ENCODE assay signal across 13 mouse cellular contexts in genomic region chrX:162554513-162554912, GRCm38 (mm10).
DNase-seq lines count a peak whose midpoint lies in the region; ATAC-seq and TF ChIP-seq lines count a peak whose summit lies in the region.
"Had no signal": no experiment of that assay in that cellular context is flagged by ENCODE, and none has a peak within 500 bp of the region (broad histone marks: within the 10 kb centered on the region; RNA-seq: fewer than 3 reads in every experiment).

No protein-coding gene starts in this region.

- no peak for TF ChIP-seq POLR2A in brain, embryonic 14.5 days (IDR thresholded peaks at IDR 0.05; ENCODE audit: borderline replicate concordance, extremely low read depth, insufficient read depth, insufficient read length, poor library complexity, severe bottlenecking)

- H3K4me1 ChIP-seq in hindbrain, embryonic 14.5 days (replicated peaks; ENCODE audit: control insufficient read depth, insufficient read depth, low read length) = peaks cover 3% of the 10 kb centered on the region; the same call in 1 of the 2 replicates
- H3K4me1 ChIP-seq in hindbrain, embryonic 13.5 days (replicated peaks) = peaks cover 7% of the 10 kb centered on the region
- no peaks in the 10 kb centered on the region for H3K4me1 ChIP-seq in lung, embryonic 14.5 days (ENCODE audit: insufficient read depth)

- 66% methylated on average over 3 of the region's 3 CpGs for WGBS in hindbrain, embryonic 14.5 days
- WGBS in hindbrain, embryonic 13.5 days = 53% methylated on average over 3 of the region's 3 CpGs
- WGBS in lung, embryonic 14.5 days = 44% methylated on average over 3 of the region's 3 CpGs

- H3K36me3 ChIP-seq in hindbrain, embryonic 14.5 days (replicated peaks; ENCODE audit: control insufficient read depth, insufficient read depth) = no peaks in the 10 kb centered on the region
- no peaks in the 10 kb centered on the region for H3K36me3 ChIP-seq in hindbrain, embryonic 13.5 days
- H3K36me3 ChIP-seq in lung, embryonic 14.5 days (ENCODE audit: insufficient read depth) = no peaks in the 10 kb centered on the region
- H3K36me3 ChIP-seq: embryonic facial prominence, embryonic 13.5 days had no signal

- ATAC-seq in hindbrain, embryonic 14.5 days (ENCODE audit: low FRiP score) = no peak
- no peak for ATAC-seq in hindbrain, embryonic 13.5 days (ENCODE audit: low FRiP score)
- no peak for ATAC-seq in lung, embryonic 14.5 days (ENCODE audit: insufficient read depth)

- no peak overlapping the region for H3K4me2 ChIP-seq in hindbrain, embryonic 14.5 days (replicated peaks)
- H3K4me2 ChIP-seq in hindbrain, embryonic 13.5 days = no peak overlapping the region
- H3K4me2 ChIP-seq in lung, embryonic 14.5 days = no peak overlapping the region
- H3K4me2 ChIP-seq: embryonic facial prominence, embryonic 13.5 days had no signal

- no peaks in the 10 kb centered on the region for H3K9me3 ChIP-seq in hindbrain, embryonic 14.5 days (ENCODE audit: control insufficient read depth, low read length)
- H3K9me3 ChIP-seq in hindbrain, embryonic 13.5 days = no peaks in the 10 kb centered on the region
- H3K9me3 ChIP-seq in lung, embryonic 14.5 days (ENCODE audit: low read depth, low read length) = no peaks in the 10 kb centered on the region
- H3K9me3 ChIP-seq: embryonic facial prominence, embryonic 13.5 days had no signal

- H3K9ac ChIP-seq in hindbrain, embryonic 14.5 days = no peak overlapping the region
- H3K9ac ChIP-seq in hindbrain, embryonic 13.5 days = no peak overlapping the region
- H3K9ac ChIP-seq in lung, embryonic 14.5 days = no peak overlapping the region
- H3K9ac ChIP-seq: embryonic facial prominence, embryonic 13.5 days had no signal

- peaks cover 35% of the 10 kb centered on the region for H3K27me3 ChIP-seq in hindbrain, embryonic 14.5 days (ENCODE audit: control insufficient read depth, insufficient read depth, low read length)
- peaks cover 34% of the 10 kb centered on the region; the same call in 1 of the 2 replicates for H3K27me3 ChIP-seq in hindbrain, embryonic 13.5 days
- 0 out of 2 replicates have a peak, but pooled peaks cover 4% of the 10 kb centered on the region for H3K27me3 ChIP-seq in lung, embryonic 14.5 days (ENCODE audit: insufficient read depth, low read length)

- no peak overlapping the region for H3K4me3 ChIP-seq in hindbrain, embryonic 14.5 days (replicated peaks; ENCODE audit: low read length)
- no peak overlapping the region for H3K4me3 ChIP-seq in hindbrain, embryonic 13.5 days
- no peak overlapping the region for H3K4me3 ChIP-seq in lung, embryonic 14.5 days (ENCODE audit: low read depth, low read length)
- H3K4me3 ChIP-seq: embryonic facial prominence, embryonic 13.5 days; myocyte had no signal

- H3K27ac ChIP-seq in hindbrain, embryonic 14.5 days = peak overlapping the region; percentile 20; the same call in 1 of the 2 replicates
- H3K27ac ChIP-seq in hindbrain, embryonic 13.5 days = no peak overlapping the region
- no peak overlapping the region for H3K27ac ChIP-seq in lung, embryonic 14.5 days (ENCODE audit: low read depth)
- H3K27ac ChIP-seq: embryonic facial prominence, embryonic 13.5 days had no signal

- no peak for TF ChIP-seq CTCF in lung, embryonic 14.5 days (IDR thresholded peaks at IDR 0.05; ENCODE audit: low read depth)
- no peak for TF ChIP-seq CTCF in brain, embryonic 14.5 days (IDR thresholded peaks at IDR 0.05; ENCODE audit: borderline replicate concordance, extremely low read depth, insufficient read depth, insufficient read length)

- DNase-seq in hindbrain, embryonic 14.5 days (ENCODE audit: low spot score) = peak; percentile 59
- peak; percentile 84 for DNase-seq in lung, embryonic 14.5 days
- DNase-seq in lung, postnatal 4 days = no peak
- DNase-seq in brain, embryonic 14.5 days (ENCODE audit: low read depth) = peak; percentile 75
- peak; percentile 14 for DNase-seq in layer of hippocampus, adult 9-11 months
- no peak for DNase-seq in thymus, postnatal 14 days
- DNase-seq in ovary, postnatal 36 days (ENCODE audit: low spot score) = no peak
- DNase-seq: adrenal gland, postnatal 10 days; gastrocnemius, postnatal 25 days; thymus, postnatal 25 days had no signal

Comparison
In these comparisons a context has a peak if more than half of its experiments do, and no peak if none do; other contexts are left out.
1. DNase-seq: peak in hindbrain, embryonic 14.5 days (single experiment), lung, embryonic 14.5 days (single experiment), brain, embryonic 14.5 days (single experiment) and layer of hippocampus, adult 9-11 months (single experiment); none in lung, postnatal 4 days (0 of 2), thymus, postnatal 14 days (single experiment) and ovary, postnatal 36 days (single experiment).